Mouse (Mus musculus) kidney, postnatal 14 days (tissue): ENCODE measurements around the gene Desi2.
A peak's percentile ranks its signal among the peaks of the same experiment; 100 is the strongest.
"Not testable (repeated sequence)": the region's sequence is repeated elsewhere in the genome, so short reads cannot be mapped to it uniquely, and the experiment has no call there.

Experiments
- DNase-seq: peaks from one replicate; pipeline ENCODE4 v3.0.0; 2022; ENCODE audit warnings: mixed read lengths

Gene Desi2

DNA sequence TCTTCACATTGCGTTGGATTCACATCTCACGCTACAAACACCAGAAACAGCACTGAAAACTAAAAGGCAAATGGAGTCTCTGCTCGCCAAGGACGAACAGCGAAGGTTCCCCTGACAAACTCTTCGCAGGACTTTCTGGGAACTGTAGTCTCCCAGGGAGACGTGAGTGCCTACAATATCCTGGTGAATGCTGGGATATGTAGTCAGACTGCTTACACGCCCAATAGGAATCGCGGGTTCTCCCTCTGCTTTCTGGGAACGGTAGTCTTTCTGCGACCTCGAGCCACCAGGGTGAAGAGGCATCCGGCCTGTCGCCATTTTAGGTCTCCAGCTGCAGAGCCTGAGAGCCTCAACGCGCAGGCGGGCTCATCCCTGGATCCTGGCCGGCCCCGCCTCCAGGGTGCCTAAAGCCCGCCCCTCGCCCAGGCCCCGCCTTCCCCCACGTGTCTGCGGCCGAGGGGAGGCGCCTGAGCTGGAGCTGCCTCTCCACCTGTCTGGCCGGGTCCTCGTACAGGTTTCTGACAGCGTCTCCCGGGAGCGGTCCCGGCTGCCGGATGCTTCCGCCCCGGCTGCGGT is at the start of gene Desi2:
Gene Desi2, plus strand, starts transcription at position 202 of the 576 bp plus-strand sequence.
- DNase-seq, result peak; percentile 98

GRCm38 (mm10) chr1:178146513-178146912 is 40.7 kb upstream of the Desi2 start:
- DNase-seq, result peak; percentile 57

DNA sequence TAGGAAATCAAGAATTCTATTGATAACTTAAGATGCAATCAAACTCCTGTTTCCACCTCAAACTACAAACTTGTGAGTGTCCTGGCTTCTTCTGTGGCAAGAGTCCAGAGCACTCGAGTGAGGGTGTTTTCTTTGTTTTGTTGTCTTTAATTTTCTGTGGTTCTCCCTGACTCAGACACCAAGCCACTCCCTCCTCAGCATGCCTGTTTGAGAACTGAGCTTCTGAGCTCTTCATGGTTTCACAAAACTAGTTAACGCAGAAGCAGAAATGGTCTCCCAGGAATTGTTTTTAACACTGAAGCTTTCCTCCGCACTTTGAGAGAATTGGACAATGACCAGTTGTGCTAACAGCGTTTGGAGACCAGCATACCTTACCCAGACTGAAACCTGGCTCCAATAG is 40.3 kb upstream of the Desi2 start:
- DNase-seq, result peak; percentile 8

DNA sequence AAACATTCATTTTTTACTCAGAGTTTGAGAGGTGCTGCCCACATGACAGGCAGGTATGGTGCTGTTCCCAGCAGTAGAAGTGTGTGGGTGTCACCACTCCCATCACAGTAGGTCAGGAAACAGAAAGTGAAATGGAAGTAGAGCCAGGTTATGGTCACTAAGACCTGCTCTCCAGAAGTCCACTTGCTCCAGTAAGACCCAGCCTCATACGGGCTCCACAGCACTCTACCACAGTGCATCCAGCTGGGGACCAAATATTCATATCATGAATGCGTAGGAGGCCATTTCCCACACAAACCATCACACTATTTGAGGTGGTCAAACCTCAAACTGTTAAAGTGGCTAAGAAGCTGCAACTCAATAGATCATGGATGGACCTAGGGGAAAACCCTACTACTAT is 5.0 kb upstream of the Desi2 start:
- DNase-seq, result no peak

DNA sequence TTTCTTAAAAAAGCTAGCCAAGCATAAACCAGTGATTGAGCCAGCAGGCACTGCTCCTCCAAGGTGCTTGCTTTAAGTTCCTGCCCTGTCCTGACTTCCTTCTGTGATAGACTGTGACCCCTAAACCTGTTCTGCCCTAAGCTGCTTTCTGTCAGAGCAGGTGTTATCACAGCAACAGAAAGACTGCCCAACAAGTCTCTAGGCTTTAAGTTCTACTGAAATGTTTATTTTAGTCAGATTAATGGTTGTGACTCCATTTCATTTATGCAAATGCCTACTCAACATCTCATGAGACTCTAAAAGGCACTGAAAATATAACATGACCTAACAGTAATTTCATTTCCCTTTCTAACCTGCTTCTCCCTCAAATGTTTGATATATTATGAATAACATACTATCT is 1.6 kb upstream of the Desi2 start:
- DNase-seq, result no peak

GRCm38 (mm10) chr1:178187810-178188209 is 593 bp downstream of the Desi2 start:
- DNase-seq, result not testable (repeated sequence)

DNA sequence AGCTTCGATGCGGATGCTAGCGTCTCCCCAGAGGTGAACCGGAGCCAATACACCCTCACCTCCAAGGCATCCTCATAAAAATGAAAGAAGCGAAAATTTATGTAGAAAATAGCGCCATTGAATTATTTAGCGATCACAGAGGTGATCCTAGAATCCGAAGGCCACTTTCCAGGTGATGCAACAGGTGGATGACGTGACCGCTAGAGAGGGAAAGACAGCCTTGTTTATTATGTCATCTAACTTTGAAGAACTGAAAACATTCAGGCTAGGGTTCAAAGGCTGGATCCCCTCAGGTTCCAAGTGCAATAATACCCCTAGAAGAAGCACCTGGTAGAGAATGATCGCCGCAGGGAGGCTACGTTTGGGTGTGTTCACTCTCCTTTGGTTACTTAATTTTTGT is 1.2 kb downstream of the Desi2 start:
- no peak for DNase-seq

- DNase-seq, result peak; percentile 23
Observed at GRCm38 (mm10) chr1:178205701-178206325, 18.6 kb downstream of the Desi2 start.

GRCm38 (mm10) chr1:178207856-178208255 is 20.6 kb downstream of the Desi2 start:
- DNase-seq, result not testable (repeated sequence)

- DNase-seq, result no peak
Observed at GRCm38 (mm10) chr1:178209966-178210365, 22.7 kb downstream of the Desi2 start.

DNA sequence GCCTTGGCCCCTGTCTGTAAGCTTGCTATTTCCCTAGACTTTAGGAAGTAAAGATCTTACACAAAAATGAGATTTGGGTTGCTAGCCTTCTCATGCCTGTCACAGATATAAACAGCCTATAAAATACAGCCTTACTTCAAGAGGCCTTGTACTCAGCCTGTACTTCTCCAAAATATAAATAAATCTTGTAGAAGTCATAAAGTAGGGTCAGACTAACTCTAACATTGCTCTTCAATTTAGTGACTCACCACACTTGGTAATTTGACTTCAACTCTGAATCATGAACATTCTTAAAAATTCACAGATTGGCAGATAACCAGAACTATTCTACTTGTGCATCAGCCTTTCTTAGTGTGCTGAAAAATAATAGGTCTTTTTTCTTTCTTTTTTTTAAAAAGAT is 29.9 kb downstream of the Desi2 start:
- no peak for DNase-seq

DNA sequence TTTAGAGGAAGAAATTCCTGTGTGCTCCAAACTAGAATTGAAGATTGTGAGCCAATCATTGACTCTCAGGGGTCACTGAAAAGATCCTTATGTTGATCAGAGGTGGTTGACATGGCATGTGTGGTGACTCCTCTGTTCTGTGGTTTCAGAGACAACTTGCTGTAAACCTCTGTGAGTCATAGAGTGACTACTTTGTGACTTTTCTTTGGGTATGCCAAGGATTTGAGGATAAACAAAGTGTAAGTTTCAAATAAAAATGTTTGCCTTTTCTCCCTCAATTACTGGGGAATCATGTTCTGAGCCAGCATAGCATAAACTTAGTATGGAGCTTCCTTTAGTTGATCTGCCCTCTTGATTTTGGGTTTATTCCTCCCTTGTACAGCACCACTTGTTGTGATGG is 31.1 kb downstream of the Desi2 start:
- DNase-seq, result no peak

GRCm38 (mm10) chr1:178219166-178220077 is 32.2 kb downstream of the Desi2 start:
- DNase-seq, result no peak

- not testable (repeated sequence) for DNase-seq
Observed at GRCm38 (mm10) chr1:178228888-178229287, 41.7 kb downstream of the Desi2 start.

GRCm38 (mm10) chr1:178234109-178234508 is 46.9 kb downstream of the Desi2 start:
- DNase-seq, result no peak

DNA sequence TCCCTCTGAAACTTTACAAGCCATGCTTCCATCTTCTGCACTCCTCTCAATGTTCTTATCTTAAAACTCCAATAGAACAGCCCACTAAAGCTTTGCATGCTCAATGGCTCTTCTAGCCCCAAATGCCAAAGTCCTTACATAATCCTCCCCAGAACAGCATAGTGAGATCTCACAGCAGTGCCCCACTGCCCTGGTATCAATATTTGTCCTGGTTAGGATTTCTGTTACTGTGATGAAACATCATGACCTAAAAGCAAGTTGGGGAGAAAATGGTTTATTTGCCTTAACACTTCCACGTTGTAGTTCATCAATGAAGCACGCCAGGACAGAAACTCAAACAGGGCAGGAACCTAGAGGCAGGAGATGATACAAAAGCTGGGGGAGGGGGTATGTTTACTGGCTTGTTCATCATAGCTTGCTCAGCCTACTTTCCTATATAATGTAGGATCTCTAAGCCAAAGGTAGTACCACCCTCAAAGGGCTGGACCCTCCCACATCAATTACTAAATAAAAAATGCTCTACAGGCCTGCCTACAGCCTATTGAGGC is 48.8 kb downstream of the Desi2 start:
- no peak for DNase-seq

- no peak for DNase-seq
Observed at GRCm38 (mm10) chr1:178238676-178239075, 51.5 kb downstream of the Desi2 start.

GRCm38 (mm10) chr1:178241884-178242508 is 54.8 kb downstream of the Desi2 start:
- DNase-seq, result no peak

GRCm38 (mm10) chr1:178248107-178248820 is 61.0 kb downstream of the Desi2 start:
- no peak for DNase-seq

GRCm38 (mm10) chr1:178254598-178254997 is 67.4 kb downstream of the Desi2 start:
- DNase-seq, result no peak

- no peak for DNase-seq
Observed at GRCm38 (mm10) chr1:178256351-178256750, 69.1 kb downstream of the Desi2 start.

- no peak for DNase-seq
Observed at GRCm38 (mm10) chr1:178258821-178259220, 71.6 kb downstream of the Desi2 start.
